25 mouse cellular contexts compared by ENCODE assay signal in the genomic region with DNA sequence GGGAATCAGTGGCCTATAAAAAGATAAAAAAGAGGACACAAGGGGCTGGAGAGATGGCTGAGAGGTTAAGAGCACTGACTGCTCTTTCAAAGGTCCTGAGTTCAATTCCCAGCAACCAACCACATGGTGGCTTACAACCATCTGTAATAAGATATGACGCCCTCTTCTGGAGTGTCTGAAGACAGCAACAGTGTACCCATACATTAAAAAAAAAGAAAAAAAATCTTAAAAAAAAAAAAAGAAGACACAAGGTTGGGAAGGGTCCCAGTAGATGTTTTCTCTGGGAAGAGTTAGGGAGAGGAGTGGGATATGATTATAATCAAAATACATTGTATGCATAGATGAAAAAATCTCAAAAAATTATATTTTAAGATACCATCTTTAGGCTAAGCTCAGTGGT.
"Had no signal": no experiment of that assay in that cellular context is flagged by ENCODE, and none has a peak within 500 bp of the region (broad histone marks: within the 10 kb centered on the region; RNA-seq: fewer than 3 reads in every experiment).

No protein-coding gene starts in this region.

- H3K27me3 ChIP-seq: heart, embryonic 13.5 days; heart, embryonic 15.5 days; hindbrain, embryonic 13.5 days; hindbrain, embryonic 15.5 days; kidney, embryonic 15.5 days; limb, embryonic 13.5 days; limb, embryonic 15.5 days; liver, embryonic 12.5 days had no signal

- H3K4me3 ChIP-seq: heart, embryonic 13.5 days; heart, embryonic 15.5 days; hindbrain, embryonic 13.5 days; hindbrain, embryonic 15.5 days; kidney, embryonic 15.5 days; limb, embryonic 13.5 days; limb, embryonic 15.5 days; liver, embryonic 12.5 days had no signal

- H3K4me2 ChIP-seq: heart, embryonic 11.5 days; heart, embryonic 13.5 days; heart, embryonic 15.5 days; hindbrain, embryonic 13.5 days; hindbrain, embryonic 15.5 days; kidney, embryonic 15.5 days; limb, embryonic 13.5 days; limb, embryonic 15.5 days; liver, embryonic 12.5 days had no signal

- DNase-seq: gastrocnemius, postnatal 14 days; gastrocnemius, postnatal 36 days; heart, adult 18-20 months; heart, postnatal 14 days; heart, postnatal 36 days; kidney, adult 11 months; kidney, adult 2 months; kidney, adult 9 months; kidney, postnatal 14 days; kidney, postnatal 36 days; layer of hippocampus, adult 9-11 months; layer of hippocampus, postnatal 36 days; left cerebral cortex, postnatal 4 days had no signal

- H3K36me3 ChIP-seq: heart, embryonic 13.5 days; heart, embryonic 15.5 days; hindbrain, embryonic 13.5 days; hindbrain, embryonic 15.5 days; kidney, embryonic 15.5 days; limb, embryonic 13.5 days; limb, embryonic 15.5 days; liver, embryonic 12.5 days had no signal

- H3K4me1 ChIP-seq: heart, embryonic 13.5 days; heart, embryonic 15.5 days; hindbrain, embryonic 13.5 days; hindbrain, embryonic 15.5 days; kidney, embryonic 15.5 days; limb, embryonic 13.5 days; limb, embryonic 15.5 days had no signal

- H3K27ac ChIP-seq: heart, embryonic 13.5 days; heart, embryonic 15.5 days; hindbrain, embryonic 13.5 days; hindbrain, embryonic 15.5 days; hindbrain, postnatal 0 days; kidney, embryonic 15.5 days; kidney, postnatal 0 days; limb, embryonic 13.5 days; limb, embryonic 15.5 days; liver, embryonic 12.5 days; liver, embryonic 14.5 days had no signal

- H3K9me3 ChIP-seq: heart, embryonic 13.5 days; heart, embryonic 15.5 days; hindbrain, embryonic 13.5 days; hindbrain, embryonic 15.5 days; kidney, embryonic 15.5 days; limb, embryonic 13.5 days; limb, embryonic 15.5 days; liver, embryonic 12.5 days had no signal

- H3K9ac ChIP-seq: heart, embryonic 13.5 days; heart, embryonic 15.5 days; hindbrain, embryonic 13.5 days; hindbrain, embryonic 15.5 days; kidney, embryonic 15.5 days; limb, embryonic 13.5 days; limb, embryonic 15.5 days; liver, embryonic 12.5 days; liver, embryonic 14.5 days had no signal
